Mouse (Mus musculus) E14TG2a.4 (cell line): ENCODE results near the gene Ddx42.

Experiments
- CTCF ChIP-seq: conservative IDR thresholded peaks from 2 replicates; pipeline ENCODE4 v1.5.1; 2014; ENCODE audit warnings: low read length
- POU5F1 ChIP-seq: IDR thresholded peaks from 2 replicates; pipeline ENCODE4 v1.6.1; 2014; ENCODE audit warnings: low read length, borderline replicate concordance

DNA sequence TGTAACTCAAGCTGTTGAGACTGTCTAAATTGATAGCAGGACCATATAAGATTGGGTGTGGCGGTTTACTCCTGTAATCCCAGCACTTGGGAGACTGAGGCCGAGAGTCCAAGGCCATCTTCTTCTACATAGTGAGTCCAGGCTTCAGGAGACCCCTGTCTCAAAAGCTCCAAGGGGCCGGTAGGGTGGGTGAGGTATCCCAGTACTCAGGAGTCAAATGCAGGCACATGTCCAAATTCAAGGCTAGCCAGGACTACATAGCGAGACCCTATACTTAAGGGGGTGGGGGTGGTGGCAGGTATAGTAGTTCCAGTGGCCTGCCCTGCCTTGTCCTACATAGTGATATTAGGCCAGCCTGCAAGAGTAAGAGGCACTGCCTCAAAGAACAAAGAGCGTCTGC, 1.9 kb upstream of the Ddx42 start:
- no peak for TF ChIP-seq CTCF
- TF ChIP-seq POU5F1 = no peak
